Mouse (Mus musculus): ENCODE data around the gene 4933411K16Rik.

GRCm38 (mm10) chr19:42031112-42031511, 20.9 kb upstream of the 4933411K16Rik start:
- TF ChIP-seq CTCF (IDR thresholded peaks at IDR 0.05; ENCODE audit: low read depth, low read length) (no peak), POLR2A (IDR thresholded peaks at IDR 0.05; ENCODE audit: extremely low read depth, insufficient read depth, low read length) (no peak)

Measured in liver, adult 2 months (tissue).